Mouse (Mus musculus): ENCODE results near the gene Galnt5.

DNA sequence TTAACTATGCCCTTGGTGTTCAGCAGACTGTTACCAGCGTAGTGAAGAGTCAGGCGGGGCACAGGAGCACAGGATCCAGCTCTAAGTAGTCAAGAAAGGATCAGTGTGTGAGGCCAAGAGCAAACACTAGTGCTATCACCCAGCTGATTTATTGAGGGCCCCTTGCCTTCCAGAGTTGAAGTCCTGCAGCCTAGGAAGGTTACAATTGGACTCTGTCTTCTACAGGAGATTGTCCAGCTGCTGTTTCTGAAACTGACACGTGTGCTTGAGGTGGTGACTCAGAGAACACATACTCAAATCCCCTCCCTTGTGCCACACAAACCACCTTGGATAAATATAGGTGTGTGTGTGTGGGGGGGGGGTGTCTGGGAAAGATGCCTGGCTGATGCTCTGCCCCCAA is 3.8 kb downstream of the Galnt5 start:
- TF ChIP-seq CTCF (IDR thresholded peaks at IDR 0.05; ENCODE audit: borderline replicate concordance, control insufficient read depth, extremely low read depth, insufficient read depth, low read length, poor library complexity) (no peak), POLR2A (IDR thresholded peaks at IDR 0.05; ENCODE audit: control insufficient read depth, extremely low read depth, insufficient read depth, low read length, poor library complexity) (no peak)

All from thymus, adult 2 months (tissue).